Mouse (Mus musculus): ENCODE data around the gene Mrtfa.

The Mrtfa gene

DNA sequence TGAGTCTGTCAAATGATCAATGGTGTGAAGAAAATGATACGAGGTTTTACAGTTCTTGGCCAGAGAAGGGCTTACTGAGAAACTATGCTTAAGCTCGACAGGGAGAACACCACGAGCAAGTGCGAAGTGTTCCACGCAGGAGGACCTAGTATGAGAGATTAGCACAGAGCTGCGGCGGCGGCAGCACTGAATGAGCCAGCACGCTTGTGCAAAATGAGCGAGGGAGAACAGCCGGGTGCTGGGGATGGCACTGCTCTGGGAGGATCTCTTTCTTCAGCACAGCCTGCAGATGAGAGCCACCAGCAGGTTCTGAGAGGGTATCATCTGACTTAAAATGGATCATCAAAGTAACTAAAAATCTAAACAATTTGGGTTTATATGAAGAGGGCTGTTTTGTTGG is 91.3 kb downstream of the Mrtfa start:
- ChIA-PET CTCF (no interaction called here), POLR2A (interaction anchor here in 1 of 4 experiments (0.7 kb wide), 2 partner anchors 57 to 62 kb away, joined by 3 read pairs; no protein-coding TSS in a partner anchor)

DNA sequence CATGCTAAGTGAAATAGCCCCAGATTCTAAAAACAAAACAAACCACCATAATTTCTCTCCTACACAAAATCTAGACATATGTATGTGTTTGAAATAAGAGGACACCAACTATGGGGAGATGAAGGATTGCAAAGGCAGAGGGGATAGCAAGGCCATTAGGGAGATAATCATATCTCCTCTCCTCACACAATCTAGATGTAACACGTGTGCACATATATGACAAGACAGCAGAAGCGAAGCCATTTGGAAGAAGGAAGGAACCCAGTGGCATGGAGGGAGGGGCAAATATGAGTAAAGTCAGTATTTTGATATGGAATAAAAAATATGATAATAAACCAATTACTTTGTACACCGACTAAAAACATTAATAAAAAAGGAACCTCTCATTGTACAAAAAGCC is 91.9 kb downstream of the Mrtfa start:
- POLR2A ChIA-PET, result interaction anchor here in 1 of 4 experiments (1.2 kb wide), 1 partner anchor 13 kb away, joined by 3 read pairs; no protein-coding TSS in a partner anchor
- CTCF ChIA-PET, result no interaction called here

DNA sequence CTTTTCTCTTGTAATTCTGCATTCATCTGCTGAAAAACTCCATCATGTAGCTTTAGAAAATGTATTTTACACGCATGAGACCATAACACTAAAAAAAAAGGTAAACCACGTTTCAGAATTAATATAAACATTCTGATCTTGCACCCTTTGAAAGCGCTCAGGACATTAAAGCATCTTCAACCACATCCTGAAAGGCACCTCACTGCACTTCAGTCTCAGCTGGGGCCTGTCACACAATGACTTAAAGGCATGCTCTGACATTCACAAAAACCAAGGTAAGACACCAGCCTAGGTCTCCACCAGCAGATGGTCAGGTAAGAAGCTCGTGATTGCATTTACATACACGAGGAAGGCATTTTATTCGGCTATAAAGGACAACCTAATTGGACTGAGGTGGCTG is 92.7 kb downstream of the Mrtfa start:
- ChIA-PET CTCF (interaction anchor here in 2 of 4 experiments (0.5 to 1.5 kb wide), 2 partner anchors 38 to 89 kb away, joined by 3 read pairs; no protein-coding TSS in a partner anchor), POLR2A (interaction anchor here in 1 of 4 experiments (1.2 to 1.9 kb wide), 2 partner anchors 13 to 14 kb away, joined by 3 read pairs; no protein-coding TSS in a partner anchor)

GRCm38 (mm10) chr15:81097456-81097855 is 93.1 kb downstream of the Mrtfa start:
- POLR2A ChIA-PET, result interaction anchor here in 1 of 4 experiments (0.5 to 1.9 kb wide), 3 partner anchors 12 to 488 kb away, joined by 3 to 4 read pairs (median 3); partner anchors contain the start of gene Ep300

GRCm38 (mm10) chr15:81096329-81097055 is 94.1 kb downstream of the Mrtfa start:
- CTCF ChIA-PET, result interaction anchor here in 2 of 4 experiments (1.5 to 2.1 kb wide), 2 partner anchors 69 to 87 kb away, joined by 3 to 5 read pairs; no protein-coding TSS in a partner anchor
- POLR2A ChIA-PET, result interaction anchor here in 1 of 4 experiments (0.7 to 1.9 kb wide), 3 partner anchors 13 to 122 kb away, joined by 3 to 4 read pairs (median 3); no protein-coding TSS in a partner anchor

More at GRCm38 (mm10) chr15:81097456-81097855, 93.1 kb downstream of the Mrtfa start:
- CTCF ChIA-PET, result interaction anchor here in 2 of 4 experiments (0.5 to 1.5 kb wide), 2 partner anchors 37 to 88 kb away, joined by 3 read pairs; no protein-coding TSS in a partner anchor

GRCm38 (mm10) chr15:81093032-81093431 is 97.5 kb downstream of the Mrtfa start:
- CTCF ChIA-PET, result interaction anchor here in 1 of 4 experiments (0.6 kb wide), 1 partner anchor 146 kb away, joined by 3 read pairs; no protein-coding TSS in a partner anchor
- POLR2A ChIA-PET, result interaction anchor here in 3 of 4 experiments (0.6 to 1.3 kb wide), 7 partner anchors 10 to 38 kb away, joined by 3 to 6 read pairs (median 3); no protein-coding TSS in a partner anchor

GRCm38 (mm10) chr15:81091718-81092117 is 98.8 kb downstream of the Mrtfa start:
- ChIA-PET POLR2A (interaction anchor here in 1 of 4 experiments (1.3 kb wide), 1 partner anchor 12 kb away, joined by 3 read pairs; no protein-coding TSS in a partner anchor), CTCF (interaction anchor here in 1 of 4 experiments (1.2 kb wide), 1 partner anchor 64 kb away, joined by 4 read pairs; no protein-coding TSS in a partner anchor)

DNA sequence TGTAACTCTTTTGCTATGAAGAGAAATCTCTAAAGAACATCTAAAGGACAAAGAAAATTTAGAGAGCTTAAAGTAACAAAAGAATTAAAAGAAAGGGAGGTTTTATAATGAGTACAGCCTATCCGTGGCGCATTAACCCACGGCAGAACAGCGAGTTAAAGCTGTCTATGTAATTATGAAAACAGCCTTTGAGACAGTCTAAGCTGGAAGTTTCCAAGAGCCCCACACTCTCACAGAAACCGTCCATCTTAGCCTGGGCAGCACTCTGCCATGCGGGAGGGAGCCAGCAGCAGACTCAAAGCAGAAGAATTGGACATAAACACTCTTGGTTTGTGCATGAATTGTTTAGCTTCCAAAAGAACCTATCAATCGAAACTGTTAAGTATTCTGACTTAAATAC is 103.0 kb downstream of the Mrtfa start:
- POLR2A ChIA-PET, result interaction anchor here in 1 of 4 experiments (0.9 to 1.7 kb wide), 4 partner anchors 15 to 103 kb away, joined by 3 read pairs; partner anchors contain the start of gene Mrtfa
- CTCF ChIA-PET, result interaction anchor here in 1 of 4 experiments (1.1 kb wide), 1 partner anchor 25 kb away, joined by 3 read pairs; no protein-coding TSS in a partner anchor

GRCm38 (mm10) chr15:81086644-81087480 is 103.7 kb downstream of the Mrtfa start:
- ChIA-PET POLR2A (interaction anchor here in 1 of 4 experiments (0.9 to 1.7 kb wide), 4 partner anchors 14 to 104 kb away, joined by 3 read pairs; partner anchors contain the start of gene Mrtfa), CTCF (interaction anchor here in 3 of 4 experiments (0.6 to 1.2 kb wide), 3 partner anchors 14 to 659 kb away, joined by 3 to 5 read pairs (median 3); no protein-coding TSS in a partner anchor)

DNA sequence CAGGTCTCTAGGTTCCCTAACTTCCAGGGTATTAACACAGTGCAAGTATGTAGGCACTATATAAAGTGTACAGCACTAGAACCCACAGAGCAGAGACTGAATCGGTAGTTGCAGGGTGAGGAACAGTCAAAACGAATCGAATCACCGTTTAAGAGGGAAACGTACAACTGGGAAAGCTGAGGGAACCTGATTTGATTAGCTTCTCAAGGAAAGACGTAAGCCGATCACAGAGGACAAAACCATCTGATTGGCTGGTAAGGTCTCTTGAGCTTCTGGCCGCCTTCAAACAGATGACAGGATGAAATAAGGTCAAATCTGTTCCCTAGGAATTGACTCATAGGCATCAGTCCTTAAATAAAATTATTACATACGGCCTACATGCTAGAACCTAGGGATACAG is 106.7 kb downstream of the Mrtfa start:
- POLR2A ChIA-PET, result interaction anchor here in 2 of 4 experiments (0.6 to 1.3 kb wide), 4 partner anchors 9 to 119 kb away, joined by 3 read pairs; no protein-coding TSS in a partner anchor
- CTCF ChIA-PET, result interaction anchor here in 2 of 4 experiments (0.6 to 0.9 kb wide), 2 partner anchors 11 to 136 kb away, joined by 3 read pairs; no protein-coding TSS in a partner anchor

GRCm38 (mm10) chr15:81083281-81083680 is 107.3 kb downstream of the Mrtfa start:
- CTCF ChIA-PET, result interaction anchor here in 1 of 4 experiments (0.9 kb wide), 1 partner anchor 10 kb away, joined by 3 read pairs; no protein-coding TSS in a partner anchor
- POLR2A ChIA-PET, result interaction anchor here in 2 of 4 experiments (0.5 to 1.3 kb wide), 6 partner anchors 9 to 469 kb away, joined by 3 to 6 read pairs (median 3); no protein-coding TSS in a partner anchor

GRCm38 (mm10) chr15:81081216-81081615 is 109.3 kb downstream of the Mrtfa start:
- POLR2A ChIA-PET, result no interaction called here
- CTCF ChIA-PET, result no interaction called here

- ChIA-PET CTCF (no interaction called here), POLR2A (no interaction called here)
These were observed 110.2 kb downstream of the Mrtfa start for GRCm38 (mm10) chr15:81080405-81080804.

GRCm38 (mm10) chr15:81079255-81079654 is 111.3 kb downstream of the Mrtfa start:
- POLR2A ChIA-PET, result no interaction called here

DNA sequence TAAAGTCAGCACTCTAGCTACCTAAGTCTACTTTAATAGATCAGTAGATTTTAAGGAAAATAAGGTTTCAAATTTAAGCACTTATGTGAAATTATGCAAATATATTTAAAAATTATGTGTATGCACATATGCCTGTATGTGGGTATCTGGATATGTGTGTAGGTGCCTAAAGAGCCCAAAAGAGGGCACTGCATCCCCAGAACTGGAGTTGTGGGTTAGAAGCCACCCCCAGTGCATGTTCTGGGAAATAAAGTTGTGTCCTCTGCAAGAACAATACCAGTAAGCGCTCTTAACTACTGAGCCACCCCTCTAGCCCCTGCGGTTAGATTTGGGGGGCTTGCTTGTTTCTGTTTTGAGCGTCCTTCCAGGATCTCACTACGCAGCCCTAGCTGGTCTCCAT is 113.0 kb downstream of the Mrtfa start:
- CTCF ChIA-PET, result interaction anchor here in 2 of 4 experiments (0.6 to 1.4 kb wide), 5 partner anchors 13 to 371 kb away, joined by 3 to 4 read pairs (median 3); no protein-coding TSS in a partner anchor
- POLR2A ChIA-PET, result interaction anchor here in 2 of 4 experiments (0.9 to 1.5 kb wide), 7 partner anchors 7 to 91 kb away, joined by 3 to 4 read pairs (median 3); no protein-coding TSS in a partner anchor

More at GRCm38 (mm10) chr15:81079255-81079654, 111.3 kb downstream of the Mrtfa start:
- CTCF ChIA-PET, result no interaction called here

DNA sequence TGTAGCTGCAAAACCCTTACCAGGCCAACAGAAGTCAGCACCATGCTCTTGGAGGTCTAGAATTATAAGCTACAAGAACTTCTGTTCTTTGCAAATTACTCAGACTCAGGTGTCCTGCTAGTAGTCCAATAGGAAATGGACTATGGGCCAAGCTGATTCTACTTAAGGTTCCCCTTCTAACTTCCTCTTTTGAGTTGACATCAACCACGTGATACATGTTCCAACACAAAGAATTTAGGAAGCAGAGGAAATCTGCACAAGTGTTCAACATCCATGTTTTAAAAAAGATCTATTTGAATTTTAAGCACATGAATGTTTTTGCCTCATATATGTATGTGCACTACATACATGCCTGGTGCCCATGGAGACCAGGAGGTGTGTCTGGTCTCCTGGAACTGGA is 116.0 kb downstream of the Mrtfa start:
- POLR2A ChIA-PET, result interaction anchor here in 1 of 4 experiments (0.6 kb wide), 1 partner anchor 9 kb away, joined by 3 read pairs; no protein-coding TSS in a partner anchor

GRCm38 (mm10) chr15:81073751-81074150 is 116.8 kb downstream of the Mrtfa start:
- ChIA-PET CTCF (interaction anchor here in 3 of 4 experiments (0.6 to 1.5 kb wide), 8 partner anchors 10 to 358 kb away, joined by 3 to 11 read pairs (median 4); no protein-coding TSS in a partner anchor), POLR2A (no interaction called here)

More for the DNA sequence above, 116.0 kb downstream of the Mrtfa start:
- CTCF ChIA-PET, result interaction anchor here in 1 of 4 experiments (0.9 kb wide), 1 partner anchor 11 kb away, joined by 3 read pairs; no protein-coding TSS in a partner anchor

GRCm38 (mm10) chr15:81072748-81073147 is 117.8 kb downstream of the Mrtfa start:
- POLR2A ChIA-PET, result interaction anchor here in 1 of 4 experiments (1.3 kb wide), 1 partner anchor 14 kb away, joined by 3 read pairs; no protein-coding TSS in a partner anchor
- CTCF ChIA-PET, result interaction anchor here (0.5 to 1.5 kb wide), 29 partner anchors 9 to 1852 kb away, joined by 3 to 11 read pairs (median 3); no protein-coding TSS in a partner anchor

Data from embryonic stem cell, embryonic (primary cell).